Mouse (Mus musculus) thymus, adult 2 months (tissue): Measurements from ENCODE around the gene Adgrv1. TPM values are rescaled to one million over a fixed set of nuclear protein-coding genes. Genes with fewer than 3 reads are reported as not detected.

Experiments
- DNase-seq: peaks from one replicate; pipeline ENCODE4 v3.0.0; 2021
- H3K27ac ChIP-seq: fragments of 200-500 bp; 2 replicates; pipeline ENCODE4 v1.5.1; 2012; ENCODE audit warnings: low read length, control low read depth; ENCODE audit not compliant: control insufficient read depth, insufficient read depth
- H3K27me3 ChIP-seq: fragments of 200-500 bp; 2 replicates; pipeline ENCODE4 v1.6.1; 2012; ENCODE audit warnings: mild to moderate bottlenecking, low read length, moderate library complexity, mixed read lengths; ENCODE audit not compliant: control insufficient read depth, insufficient read depth
- H3K36me3 ChIP-seq: fragments of 200-500 bp; 2 replicates; pipeline ENCODE4 v1.6.1; 2012; ENCODE audit warnings: mild to moderate bottlenecking, low read length, moderate library complexity; ENCODE audit not compliant: control insufficient read depth, insufficient read depth
- H3K4me1 ChIP-seq: fragments of 200-500 bp; replicated peaks from 2 replicates; pipeline ENCODE4 v1.6.1; 2012; ENCODE audit warnings: low read length; ENCODE audit not compliant: control insufficient read depth, insufficient read depth
- H3K4me3 ChIP-seq: fragments of 200-500 bp; 2 replicates; pipeline ENCODE4 v1.5.1; 2012; ENCODE audit warnings: mild to moderate bottlenecking, low read length, control low read depth, moderate library complexity; ENCODE audit not compliant: control insufficient read depth, insufficient read depth
- CTCF ChIP-seq: fragments of 200-500 bp; IDR thresholded peaks from 2 replicates; pipeline ENCODE4 v1.5.1; 2012; ENCODE audit warnings: mild to moderate bottlenecking, control low read depth, low read length, moderate library complexity, borderline replicate concordance; ENCODE audit not compliant: control insufficient read depth, poor library complexity, insufficient read depth; ENCODE audit errors: extremely low read depth
- POLR2A ChIP-seq: fragments of 200-500 bp; IDR thresholded peaks from 2 replicates; pipeline ENCODE4 v1.6.1; 2012; ENCODE audit warnings: mild to moderate bottlenecking, low read length, control low read depth, moderate library complexity; ENCODE audit not compliant: control insufficient read depth, poor library complexity, insufficient read depth; ENCODE audit errors: extremely low read depth
- WGBS: fragments of 180-500 bp; shearing (Covaris S2); methylation state at CpG from one replicate; pipeline ENCODE4 v1.1.7; 2018; 5-methylcytosine and 5-hydroxymethylcytosine counted together
- polyA plus RNA-seq: library from polyadenylated mRNA; depleted of rRNA; stranded (reverse); fragments of >200 nt; gene quantifications from 2 replicates; pipeline ENCODE4 v1.2.3, GENCODE M21; 2012

The Adgrv1 gene
- polyA plus RNA-seq, 1 experiment, result 0.27 TPM

- no peak for TF ChIP-seq CTCF
- DNase-seq, result no peak
- Histone ChIP-seq H3K27me3 (no peaks in the 10 kb centered on the region), H3K27ac (no peak overlapping the region), H3K4me1 (no peaks in the 10 kb centered on the region), H3K4me3 (no peak overlapping the region), H3K36me3 (no peaks in the 10 kb centered on the region)
- 100% methylated on average over 2 of the region's 2 CpGs for WGBS
These were observed 473.1 kb downstream of the Adgrv1 start for GRCm38 (mm10) chr13:81159808-81160207.

- H3K4me3 ChIP-seq, result no peak overlapping the region
- H3K27me3 ChIP-seq, result no peaks in the 10 kb centered on the region
- no peaks in the 10 kb centered on the region for H3K4me1 ChIP-seq
- no peak overlapping the region for H3K27ac ChIP-seq
- TF ChIP-seq CTCF, result no peak
- no peak for TF ChIP-seq POLR2A
- no peak for DNase-seq
- H3K36me3 ChIP-seq, result no peaks in the 10 kb centered on the region
These were observed 477.6 kb downstream of the Adgrv1 start for GRCm38 (mm10) chr13:81155322-81155721.

GRCm38 (mm10) chr13:81144434-81144833, 488.5 kb downstream of the Adgrv1 start:
- Histone ChIP-seq H3K4me1 (no peaks in the 10 kb centered on the region), H3K36me3 (no peaks in the 10 kb centered on the region), H3K27me3 (no peaks in the 10 kb centered on the region), H3K4me3 (no peak overlapping the region), H3K27ac (no peak overlapping the region)
- no peak for TF ChIP-seq POLR2A
- TF ChIP-seq CTCF, result no peak
- 72% methylated on average over 1 of the region's 1 CpGs for WGBS
- no peak for DNase-seq

DNA sequence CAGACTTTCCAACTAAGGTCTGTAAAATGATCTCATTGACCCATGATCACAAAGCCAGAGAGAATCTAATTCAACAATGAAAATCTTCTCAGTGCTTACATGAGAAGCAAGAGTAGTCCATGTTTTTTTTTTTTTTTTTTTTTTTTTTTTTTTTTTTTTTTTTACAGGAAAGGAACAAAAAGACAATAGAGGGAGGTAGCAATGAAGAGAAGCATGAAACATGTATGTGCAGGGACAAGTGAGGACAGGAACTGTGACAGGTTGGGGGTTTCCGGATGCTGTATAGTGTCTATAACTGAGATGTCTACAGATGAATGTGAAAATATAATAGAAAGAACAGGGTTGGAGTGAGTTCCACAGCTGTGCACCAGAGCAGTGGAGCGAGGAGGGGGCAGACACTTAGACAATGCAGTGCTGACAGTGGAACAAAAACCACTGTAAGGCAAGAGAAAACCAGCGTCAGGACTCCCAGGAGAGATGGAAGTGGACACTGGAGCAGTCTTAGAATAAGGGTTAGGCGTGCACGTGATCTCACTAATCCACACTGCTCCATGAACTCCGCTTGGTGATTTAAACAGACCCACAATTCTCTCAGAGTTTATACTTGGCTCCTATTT, 490.6 kb downstream of the Adgrv1 start:
- 94% methylated on average over 6 of the region's 6 CpGs for WGBS
- no peak for DNase-seq
- Histone ChIP-seq H3K27me3 (no peaks in the 10 kb centered on the region), H3K4me3 (no peak overlapping the region), H3K4me1 (no peaks in the 10 kb centered on the region), H3K27ac (no peak overlapping the region), H3K36me3 (no peaks in the 10 kb centered on the region)
- TF ChIP-seq CTCF, result no peak
- no peak for TF ChIP-seq POLR2A

DNA sequence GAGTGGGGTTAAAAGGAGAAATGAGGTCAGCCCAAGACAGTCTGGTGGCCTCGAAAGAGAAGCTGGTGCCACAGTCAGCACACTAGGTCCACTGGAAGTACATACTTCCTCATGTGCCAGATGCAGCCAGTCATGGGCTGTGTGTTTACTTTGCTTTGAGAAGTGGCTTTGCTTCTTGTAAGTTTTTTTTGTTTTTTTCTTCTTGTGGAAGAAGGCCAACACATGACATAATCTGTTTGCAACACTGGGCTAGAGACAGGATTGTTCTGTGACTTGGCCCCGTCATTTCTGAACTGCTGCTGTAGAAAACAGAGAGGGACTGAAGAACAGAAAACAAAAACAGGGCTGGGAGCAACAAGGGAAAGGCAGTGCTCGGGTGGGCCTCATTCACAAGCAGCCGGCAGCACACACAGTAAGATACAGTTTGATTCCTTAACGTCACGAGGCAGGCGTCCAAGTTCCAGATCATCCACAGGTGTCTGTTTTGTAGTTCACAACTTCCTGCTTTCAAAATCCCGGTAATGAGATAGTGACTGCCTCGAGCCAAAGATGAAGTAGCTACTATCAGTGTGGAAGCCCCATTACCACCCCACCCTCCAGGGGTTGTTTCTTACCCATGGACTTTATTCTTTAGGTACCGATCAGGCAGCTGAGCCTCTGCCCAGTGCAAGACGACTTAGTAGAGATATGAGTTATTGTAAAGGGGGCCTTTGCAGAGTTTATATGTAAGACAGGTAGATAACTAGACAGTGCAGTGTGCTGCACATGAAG, 496.1 kb downstream of the Adgrv1 start:
- Histone ChIP-seq H3K4me1 (no peaks in the 10 kb centered on the region), H3K36me3 (no peaks in the 10 kb centered on the region), H3K27ac (no peak overlapping the region), H3K4me3 (no peak overlapping the region), H3K27me3 (no peaks in the 10 kb centered on the region)
- no peak for DNase-seq
- TF ChIP-seq CTCF (no peak), POLR2A (no peak)
- WGBS, result 50% methylated on average over 11 of the region's 11 CpGs

DNA sequence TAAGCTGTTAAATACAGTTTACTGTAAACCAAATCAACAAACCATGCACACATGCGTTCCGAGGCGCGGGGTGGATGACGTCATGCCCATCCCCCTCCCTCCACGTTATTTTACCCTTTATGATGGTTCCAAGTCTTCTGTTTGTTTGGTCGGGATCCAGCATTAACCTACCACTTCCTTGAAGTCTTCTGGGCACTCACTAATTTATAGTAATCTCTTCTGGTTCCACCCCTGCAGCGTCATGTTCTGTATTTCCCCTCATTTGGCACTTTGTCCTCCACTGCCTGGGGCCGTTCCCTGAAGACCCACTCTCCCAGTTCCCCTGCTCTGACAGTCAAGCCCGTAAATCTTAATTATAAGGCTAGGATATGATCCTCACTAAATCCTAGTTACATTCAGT, 497.0 kb downstream of the Adgrv1 start:
- no peak for TF ChIP-seq POLR2A
- TF ChIP-seq CTCF, result no peak
- no peak for DNase-seq
- Histone ChIP-seq H3K4me1 (no peaks in the 10 kb centered on the region), H3K27me3 (no peaks in the 10 kb centered on the region), H3K4me3 (no peak overlapping the region), H3K36me3 (no peaks in the 10 kb centered on the region), H3K27ac (no peak overlapping the region)
- 86% methylated on average over 10 of the region's 10 CpGs for WGBS

- no peak for DNase-seq
- no peak overlapping the region for H3K4me3 ChIP-seq
- H3K27me3 ChIP-seq, result no peaks in the 10 kb centered on the region
- no peaks in the 10 kb centered on the region for H3K4me1 ChIP-seq
- no peak overlapping the region for H3K27ac ChIP-seq
- no peak for TF ChIP-seq POLR2A
- TF ChIP-seq CTCF, result no peak
- no peaks in the 10 kb centered on the region for H3K36me3 ChIP-seq
These were observed 498.5 kb downstream of the Adgrv1 start for GRCm38 (mm10) chr13:81134412-81134811.
